Mouse (Mus musculus) heart, embryonic 16.5 days (tissue): ENCODE measurements around the gene Cuedc1. TPM values are rescaled to one million over a fixed set of nuclear protein-coding genes. Genes with fewer than 3 reads are reported as not detected.
"Not testable (repeated sequence)": the region's sequence is repeated elsewhere in the genome, so short reads cannot be mapped to it uniquely, and the experiment has no call there.

Experiments
- ATAC-seq: fragments of 200-750 bp; cut with Nextera tagmentation; replicated peaks from 2 replicates; pipeline ENCODE4 v1.8.0; 2017; ENCODE audit warnings: moderate number of reproducible peaks; ENCODE audit not compliant: insufficient read depth, low FRiP score; ENCODE audit errors: extremely low read depth
- H3K27ac ChIP-seq: fragments of 300-500 bp; sonication (generic); 2 replicates; pipeline ENCODE4 v1.5.1; 2014; ENCODE audit warnings: mild to moderate bottlenecking, low read length, control low read depth, moderate library complexity
- H3K27me3 ChIP-seq: fragments of 300-500 bp; sonication (generic); 2 replicates; pipeline ENCODE4 v1.6.1; 2014; ENCODE audit warnings: low read length, mixed read lengths; ENCODE audit not compliant: control insufficient read depth, insufficient read depth
- H3K36me3 ChIP-seq: fragments of 300-500 bp; sonication (generic); 2 replicates; pipeline ENCODE4 v1.6.1; 2014; ENCODE audit not compliant: control insufficient read depth, insufficient read depth
- H3K4me1 ChIP-seq: fragments of 300-500 bp; sonication (generic); 2 replicates; pipeline ENCODE4 v1.6.1; 2014; ENCODE audit warnings: low read length, mixed read lengths; ENCODE audit not compliant: control insufficient read depth, insufficient read depth
- H3K4me2 ChIP-seq: fragments of 300-500 bp; sonication (generic); 2 replicates; pipeline ENCODE4 v1.6.1; 2014; ENCODE audit warnings: low read depth, mild to moderate bottlenecking, control low read depth, low read length
- H3K4me3 ChIP-seq: fragments of 300-500 bp; sonication (generic); 2 replicates; pipeline ENCODE4 v1.5.1; 2014; ENCODE audit warnings: mild to moderate bottlenecking, control low read depth, low read length
- H3K9ac ChIP-seq: fragments of 300-500 bp; sonication (generic); 2 replicates; pipeline ENCODE4 v1.6.1; 2014; ENCODE audit warnings: low read length, control low read depth
- H3K9me3 ChIP-seq: fragments of 300-500 bp; sonication (generic); replicated peaks from 2 replicates; pipeline ENCODE4 v1.6.1; 2016; ENCODE audit warnings: low read length; ENCODE audit not compliant: control insufficient read depth
- WGBS: fragments of 180-500 bp; shearing (Covaris S2); extraction: QIAGEN DNeasy Blood & Tissue Kit; methylation state at CpG from one replicate; pipeline ENCODE4 v1.1.7; 2014; 5-methylcytosine and 5-hydroxymethylcytosine counted together
- polyA plus RNA-seq: library from polyadenylated mRNA; unstranded; fragments of >200 nt; fragmentation: Nextera tagmentation; extraction: Ambion mirVana; gene quantifications from 2 replicates; pipeline ENCODE4 v1.2.1, GENCODE M21; 2015

Cuedc1 gene
- polyA plus RNA-seq, 1 experiment from 2014 or later, result 15.2 TPM

DNA sequence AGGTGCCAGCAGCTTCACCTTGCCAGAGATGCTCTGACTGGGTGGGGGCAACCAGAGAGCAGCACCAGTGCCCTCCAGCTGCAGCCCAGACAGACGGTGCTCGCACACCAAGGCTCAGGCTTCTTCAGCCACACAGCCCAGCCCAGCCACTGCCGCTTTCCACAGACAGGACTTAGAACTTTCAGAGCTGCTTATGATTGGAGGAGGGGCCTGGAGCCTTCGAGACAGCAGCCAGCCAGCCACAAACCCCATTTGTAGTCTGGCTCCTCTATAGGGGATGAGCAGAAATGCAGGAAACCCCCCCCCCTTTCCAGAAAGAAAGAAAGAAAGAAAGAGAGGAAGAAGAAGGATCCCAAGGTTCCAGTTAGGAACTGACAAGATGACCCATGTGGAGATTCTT, 94.7 kb downstream of the Cuedc1 start:
- Histone ChIP-seq H3K27ac (no peak overlapping the region), H3K9ac (no peak overlapping the region), H3K4me3 (no peak overlapping the region), H3K27me3 (peaks cover 18% of the 10 kb centered on the region), H3K36me3 (no peaks in the 10 kb centered on the region), H3K4me1 (peaks cover 29% of the 10 kb centered on the region), H3K9me3 (no peaks in the 10 kb centered on the region), H3K4me2 (peak overlapping the region; percentile 51)
- no peak for ATAC-seq
- WGBS, result 33% methylated on average over 4 of the region's 4 CpGs

DNA sequence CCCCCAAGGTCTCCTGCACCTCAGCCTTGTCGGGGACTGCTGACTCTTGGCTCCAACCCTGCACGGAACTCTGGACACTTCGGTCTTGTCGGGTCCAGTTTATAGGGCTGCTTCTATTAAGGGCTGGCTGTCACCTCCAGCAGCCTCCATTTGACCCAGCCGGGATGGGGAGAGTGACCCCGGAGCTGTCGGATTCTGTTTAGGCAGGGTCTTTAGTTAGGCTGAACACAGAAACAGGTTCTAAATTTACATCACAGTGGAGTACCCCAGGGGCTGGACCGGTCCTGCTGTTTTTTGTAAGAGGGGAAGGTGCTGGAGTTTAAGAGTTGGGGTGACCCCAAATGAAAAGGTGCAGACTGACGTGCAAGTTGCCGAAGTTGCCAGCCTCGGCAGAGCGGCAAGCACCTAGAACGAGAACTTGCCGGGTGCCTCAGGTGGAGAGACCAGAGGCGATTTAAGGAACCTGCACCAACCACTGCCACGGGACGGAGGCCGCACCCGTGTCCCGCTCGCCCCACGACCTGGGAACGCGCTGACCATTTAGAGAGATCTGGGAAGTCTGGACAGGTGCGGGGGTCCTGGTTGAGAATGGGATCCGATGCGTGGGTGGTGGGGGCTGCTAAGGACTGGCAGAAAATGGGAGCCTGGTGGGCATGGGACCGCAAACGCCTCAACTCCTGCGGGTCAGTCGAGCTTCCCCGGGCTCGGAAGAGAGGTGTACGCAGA, 95.4 kb downstream of the Cuedc1 start:
- Histone ChIP-seq H3K36me3 (no peaks in the 10 kb centered on the region), H3K4me1 (peaks cover 28% of the 10 kb centered on the region), H3K27me3 (peaks cover 18% of the 10 kb centered on the region), H3K27ac (no peak overlapping the region), H3K4me3 (peak overlapping the region; percentile 24), H3K9ac (peak overlapping the region; percentile 63), H3K4me2 (peak overlapping the region; percentile 51), H3K9me3 (no peaks in the 10 kb centered on the region)
- WGBS, result 11% methylated on average over 34 of the region's 34 CpGs
- no peak for ATAC-seq

DNA sequence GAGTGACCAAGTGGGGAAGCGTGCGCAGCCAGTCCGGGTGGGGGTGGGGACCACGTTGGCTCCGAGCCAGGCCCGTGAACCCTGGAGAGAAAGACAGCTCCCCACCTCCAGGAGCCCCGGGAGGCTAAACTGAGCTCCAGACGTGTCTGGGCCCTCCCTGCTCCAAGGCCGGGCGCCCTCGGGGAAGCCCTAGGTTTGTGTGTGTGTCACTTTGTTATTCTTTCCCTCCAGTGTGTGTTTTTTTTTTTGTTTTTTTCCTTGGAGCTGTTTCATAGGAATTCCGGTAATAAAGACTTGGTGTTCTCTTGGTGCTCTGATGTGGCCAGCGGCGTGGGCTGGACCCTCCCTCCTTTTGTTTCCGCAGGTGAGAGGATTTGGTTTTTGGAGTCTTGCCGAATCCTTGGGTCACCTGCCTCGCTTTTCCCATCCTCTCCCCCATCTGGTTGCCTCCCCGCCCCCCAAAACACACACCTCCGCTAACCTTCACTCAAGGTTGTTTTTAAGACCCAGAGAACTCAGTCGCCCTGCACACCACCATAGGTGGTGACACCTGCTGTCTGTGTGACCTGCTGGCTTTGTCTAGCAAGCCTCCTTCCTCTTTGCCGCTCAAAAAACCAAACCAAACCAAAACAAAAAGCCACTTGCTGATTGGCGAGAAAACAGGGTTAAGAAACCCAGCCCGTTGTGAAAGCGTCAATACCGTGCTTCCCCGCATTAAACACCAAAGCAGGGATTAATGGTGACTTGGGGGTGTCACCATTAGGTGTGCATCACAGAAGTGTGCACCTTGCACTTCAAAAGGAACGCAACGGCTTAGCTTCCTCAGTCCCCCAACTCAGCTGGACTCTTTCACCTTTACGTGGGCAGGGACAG, 96.2 kb downstream of the Cuedc1 start:
- Histone ChIP-seq H3K9ac (peak overlapping the region; percentile 63), H3K4me2 (peak overlapping the region; percentile 51), H3K27me3 (peaks cover 18% of the 10 kb centered on the region), H3K36me3 (no peaks in the 10 kb centered on the region), H3K27ac (no peak overlapping the region), H3K4me3 (peak overlapping the region; percentile 24), H3K4me1 (peaks cover 30% of the 10 kb centered on the region), H3K9me3 (no peaks in the 10 kb centered on the region)
- no peak for ATAC-seq
- WGBS, result 20% methylated on average over 29 of the region's 29 CpGs

DNA sequence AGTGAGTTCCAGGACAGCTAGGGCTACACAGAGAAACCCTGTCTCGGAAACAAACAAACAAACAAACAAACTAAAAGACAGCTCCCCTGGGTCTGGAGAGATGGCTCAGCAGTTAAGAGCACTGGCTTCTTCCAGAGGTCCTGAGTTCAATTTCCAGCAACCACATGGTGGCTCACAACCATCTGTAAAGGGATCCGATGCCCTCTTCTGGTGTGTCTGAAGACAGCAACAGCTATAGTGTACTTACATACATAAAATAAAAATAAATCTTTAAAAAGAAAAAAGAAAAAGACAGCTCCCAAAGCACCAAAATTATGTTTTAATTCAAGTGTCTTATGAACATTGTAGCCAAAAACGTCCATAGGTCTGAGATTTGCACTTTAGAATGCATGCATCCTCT, 97.8 kb downstream of the Cuedc1 start:
- Histone ChIP-seq H3K27me3 (peaks cover 18% of the 10 kb centered on the region), H3K4me1 (peaks cover 43% of the 10 kb centered on the region)
- not testable (repeated sequence) for ATAC-seq, H3K9ac ChIP-seq, H3K36me3 ChIP-seq, H3K4me2 ChIP-seq, H3K9me3 ChIP-seq, H3K27ac ChIP-seq, H3K4me3 ChIP-seq
- 85% methylated on average over 3 of the region's 3 CpGs for WGBS

DNA sequence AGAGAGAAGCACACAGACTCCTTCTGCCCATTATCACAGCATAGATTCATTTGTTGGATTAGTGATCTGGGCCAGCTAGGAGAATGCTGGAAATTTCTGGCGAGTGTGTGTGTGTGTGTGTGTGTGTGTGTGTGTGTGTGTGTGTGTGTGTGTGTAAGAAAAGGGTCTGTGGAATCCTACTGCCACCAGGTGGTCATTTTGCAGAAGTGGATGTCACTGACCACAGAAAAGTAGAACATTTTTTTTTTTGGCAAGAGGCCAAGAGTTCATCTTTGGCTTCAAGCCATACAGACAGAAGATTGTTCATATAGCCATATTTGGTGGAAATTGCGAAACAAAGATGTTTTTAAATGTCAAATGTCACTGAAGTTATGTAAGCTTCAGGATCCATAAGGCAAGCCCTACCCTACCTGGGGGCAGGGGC, 99.3 kb downstream of the Cuedc1 start:
- Histone ChIP-seq H3K4me2 (no peak overlapping the region), H3K27ac (no peak overlapping the region), H3K36me3 (no peaks in the 10 kb centered on the region), H3K9me3 (no peaks in the 10 kb centered on the region), H3K9ac (no peak overlapping the region), H3K4me1 (peaks cover 54% of the 10 kb centered on the region), H3K4me3 (no peak overlapping the region), H3K27me3 (peaks cover 13% of the 10 kb centered on the region)
- WGBS, result 9% methylated on average over 2 of the region's 2 CpGs
- no peak for ATAC-seq

DNA sequence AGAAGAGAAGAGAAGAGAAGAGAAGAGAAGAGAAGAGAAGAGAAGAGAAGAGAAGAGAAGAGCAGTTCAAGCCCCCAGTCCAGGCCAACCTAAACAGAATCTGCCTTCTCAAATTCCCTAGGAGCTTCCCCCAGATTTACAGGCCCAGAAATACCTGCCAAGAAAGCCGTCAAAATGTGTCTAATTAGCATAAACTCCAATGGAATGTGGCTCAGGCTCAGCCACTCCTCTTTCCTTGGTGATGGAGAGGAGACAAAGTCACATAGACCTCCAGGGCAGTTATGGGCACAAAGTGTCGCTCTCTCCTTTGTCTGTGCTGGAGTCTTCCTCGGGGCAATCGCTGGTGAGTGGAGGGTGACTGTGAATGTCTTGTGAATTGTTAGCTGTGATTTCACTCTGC, 100.4 kb downstream of the Cuedc1 start:
- Histone ChIP-seq H3K9me3 (no peaks in the 10 kb centered on the region), H3K9ac (no peak overlapping the region), H3K27me3 (peaks cover 8% of the 10 kb centered on the region), H3K27ac (no peak overlapping the region), H3K4me3 (no peak overlapping the region), H3K4me1 (peaks cover 57% of the 10 kb centered on the region), H3K36me3 (no peaks in the 10 kb centered on the region), H3K4me2 (no peak overlapping the region)
- no peak for ATAC-seq
- WGBS, result 38% methylated on average over 4 of the region's 4 CpGs

DNA sequence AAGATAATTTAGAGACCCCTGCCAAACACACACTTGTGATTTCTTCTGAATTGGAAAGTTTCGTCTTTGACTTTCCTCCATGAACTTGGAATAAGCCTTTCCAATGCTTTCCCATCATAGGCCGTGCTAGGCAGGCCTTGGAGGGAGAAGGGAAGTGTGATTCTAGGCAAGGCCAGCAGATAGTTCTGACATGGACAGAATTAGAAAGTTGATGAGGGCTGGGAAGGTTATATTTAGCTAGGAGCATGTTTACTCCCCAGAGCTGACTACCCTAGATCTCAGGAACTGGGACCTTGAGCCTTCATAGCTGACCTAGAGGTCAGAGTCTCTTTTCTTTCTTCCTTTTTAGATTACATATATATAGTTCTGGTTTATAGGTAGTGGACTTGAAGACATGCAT, 103.3 kb downstream of the Cuedc1 start:
- Histone ChIP-seq H3K27ac (peak overlapping the region; percentile 98), H3K9ac (peak overlapping the region; percentile 62), H3K36me3 (no peaks in the 10 kb centered on the region; the same call in 1 of the 2 replicates), H3K9me3 (no peaks in the 10 kb centered on the region), H3K27me3 (no peaks in the 10 kb centered on the region), H3K4me1 (peaks cover 60% of the 10 kb centered on the region), H3K4me2 (peak overlapping the region; percentile 37; the same call in 1 of the 2 replicates), H3K4me3 (no peak overlapping the region)
- peak; percentile 50 for ATAC-seq
- WGBS, result 37% methylated on average over 2 of the region's 2 CpGs

DNA sequence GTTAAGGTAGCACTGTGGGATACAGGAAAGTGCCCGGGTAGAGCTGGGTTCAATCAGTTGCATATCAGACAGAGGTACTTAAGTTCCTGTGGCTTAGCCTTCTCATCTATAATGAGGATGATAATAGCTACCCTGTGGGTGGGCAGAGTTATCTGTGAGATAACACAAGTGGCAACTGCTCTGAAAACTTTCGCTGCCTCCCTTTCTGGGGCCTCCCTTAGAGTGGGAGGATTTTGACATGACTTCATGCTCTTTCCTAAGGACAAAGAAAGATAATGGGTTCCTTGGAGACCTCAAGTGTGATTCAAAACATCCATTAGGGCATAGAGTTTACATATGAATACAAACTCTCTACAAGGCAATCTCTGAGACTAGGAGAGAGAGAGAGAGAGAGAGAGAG, 104.2 kb downstream of the Cuedc1 start:
- Histone ChIP-seq H3K27me3 (no peaks in the 10 kb centered on the region), H3K4me2 (peak overlapping the region; percentile 37; the same call in 1 of the 2 replicates), H3K27ac (peak overlapping the region; percentile 98), H3K4me1 (peaks cover 56% of the 10 kb centered on the region), H3K4me3 (0 out of 2 replicates have a peak overlapping the region, but pooled peaks have one; percentile 4), H3K36me3 (no peaks in the 10 kb centered on the region; the same call in 1 of the 2 replicates), H3K9ac (peak overlapping the region; percentile 62), H3K9me3 (no peaks in the 10 kb centered on the region)
- 10% methylated on average over 2 of the region's 2 CpGs for WGBS
- ATAC-seq, result peak; percentile 3; the same call in 1 of the 2 replicates
